Mouse (Mus musculus) monocyte, adult 5-6 weeks (primary cell): ENCODE data around the gene Kdm2a. TPM values are rescaled to one million over a fixed set of nuclear protein-coding genes. Genes with fewer than 3 reads are reported as not detected.

Source experiments
- ATAC-seq: fragments of 153-309, 156-312 bp; replicated peaks from 2 replicates; pipeline ENCODE4 v1.8.0; 2017; ENCODE audit warnings: mild to moderate bottlenecking; ENCODE audit not compliant: low TSS enrichment, insufficient number of reproducible peaks, severe bottlenecking, poor library complexity, low FRiP score
- total RNA-seq: library from RNA; stranded (forward); fragments of 200-1000, 200-491, 200-594 nt; gene quantifications from 3 replicates; pipeline ENCODE4 v1.2.3, GENCODE M21; 2017

Kdm2a gene
- total RNA-seq, 1 experiment from 2014 or later: 109 TPM

- peak; percentile 90 for ATAC-seq
These were observed 115.1 kb downstream of the Kdm2a start, which contains the start of gene Ankrd13d for GRCm38 (mm10) chr19:4282898-4283553. Gene Ankrd13d (minus strand): TSS chr19:4283137.

GRCm38 (mm10) chr19:4280425-4280824, 117.7 kb downstream of the Kdm2a start:
- no peak for ATAC-seq

- ATAC-seq: no peak
These were observed 118.6 kb downstream of the Kdm2a start for GRCm38 (mm10) chr19:4279487-4279886.

GRCm38 (mm10) chr19:4270972-4271371, 127.1 kb downstream of the Kdm2a start:
- no peak for ATAC-seq

GRCm38 (mm10) chr19:4270187-4270586, 127.9 kb downstream of the Kdm2a start:
- ATAC-seq: no peak

GRCm38 (mm10) chr19:4268566-4269361, 129.3 kb downstream of the Kdm2a start, which contains the start of gene Ssh3:
Gene Ssh3 (minus strand): TSS chr19:4269180.
- ATAC-seq: peak; percentile 53; the same call in 1 of the 2 replicates

- ATAC-seq: no peak
These were observed 132.1 kb downstream of the Kdm2a start for GRCm38 (mm10) chr19:4265956-4266355.

Other genes starting within 250 kb of the Kdm2a start
- gene Coro1b, start 249.7 kb downstream of the Kdm2a start, total RNA-seq: 209 to 226 TPM (median 217 TPM) in 3 replicates
- 133 to 326 TPM (median 178 TPM) in 3 replicates for gene Ptprcap, start 244.7 kb downstream of the Kdm2a start, total RNA-seq
- gene Rps6kb2, start 234.9 kb downstream of the Kdm2a start, total RNA-seq: 22.8 to 27.8 TPM (median 27.0 TPM) in 3 replicates
- gene Carns1, start 222.8 kb downstream of the Kdm2a start, total RNA-seq: 14.1 to 18.7 TPM (median 14.2 TPM) in 3 replicates
- gene Tbc1d10c, start 207.0 kb downstream of the Kdm2a start, total RNA-seq: 71.5 to 178 TPM (median 83.5 TPM) in 3 replicates
- 479 to 544 TPM (median 541 TPM) in 3 replicates for gene Ppp1ca, start 206.2 kb downstream of the Kdm2a start, total RNA-seq
- 19.1 to 26.3 TPM (median 20.7 TPM) in 3 replicates for gene Rad9a, start 196.6 kb downstream of the Kdm2a start, total RNA-seq
- 10.2 to 28.8 TPM (median 19.7 TPM) in 3 replicates for gene Clcf1, start 184.0 kb downstream of the Kdm2a start, total RNA-seq
- gene AC109138.7, start 183.9 kb downstream of the Kdm2a start, total RNA-seq: not detected in 3 replicates
- 94.0 to 149 TPM (median 107 TPM) in 3 replicates for gene Pold4, start 166.4 kb downstream of the Kdm2a start, total RNA-seq
- 23.7 to 30.6 TPM (median 27.0 TPM) in 3 replicates for gene Ssh3, start 129.1 kb downstream of the Kdm2a start, total RNA-seq
- gene Ankrd13d, start 115.1 kb downstream of the Kdm2a start, total RNA-seq: 2.4 to 21.5 TPM (median 12.0 TPM) in 3 replicates
- 270 to 475 TPM (median 366 TPM) in 3 replicates for gene Grk2, start 92.1 kb downstream of the Kdm2a start, total RNA-seq
- gene Rhod, start 41.1 kb upstream of the Kdm2a start, total RNA-seq: not detected in 3 replicates
- gene Syt12, start 79.2 kb upstream of the Kdm2a start, total RNA-seq: not detected in 3 replicates
- gene 2010003K11Rik, start 100.3 kb upstream of the Kdm2a start, total RNA-seq: not detected in 3 replicates
- gene Pcx, start 112.2 kb upstream of the Kdm2a start, total RNA-seq: 0.58 TPM in 1 of 3 replicates, not detected in the others
- not detected in 3 replicates for gene Lrfn4, start 217.4 kb upstream of the Kdm2a start, total RNA-seq
- 16.7 to 27.3 TPM (median 27.2 TPM) in 3 replicates for gene Rce1, start 227.4 kb upstream of the Kdm2a start, total RNA-seq